Mouse (Mus musculus): ENCODE data around the gene Unc79. TPM values are rescaled to one million over a fixed set of nuclear protein-coding genes. Genes with fewer than 3 reads are reported as not detected.

Gene Unc79
- polyA plus RNA-seq, 1 experiment from 2014 or later: 0.09 TPM

GRCm38 (mm10) chr12:103188223-103188622 lies 239.6 kb downstream of the Unc79 start:
- Histone ChIP-seq H3K9ac (ENCODE audit: low read depth, low read length) (no peak overlapping the region), H3K27me3 (ENCODE audit: control insufficient read depth, insufficient read depth, low read depth, low read length) (no peaks in the 10 kb centered on the region), H3K36me3 (ENCODE audit: control insufficient read depth, insufficient read depth) (no peaks in the 10 kb centered on the region), H3K9me3 (replicated peaks; ENCODE audit: control insufficient read depth, low read length) (no peaks in the 10 kb centered on the region), H3K4me1 (ENCODE audit: control insufficient read depth, low read depth, low read length) (no peaks in the 10 kb centered on the region), H3K4me2 (ENCODE audit: low read depth, low read length) (no peak overlapping the region), H3K27ac (ENCODE audit: low read length) (no peak overlapping the region), H3K4me3 (ENCODE audit: low read depth, low read length) (no peak overlapping the region)
- WGBS (ENCODE audit: insufficient replicate concordance): 53% methylated on average over 8 of the region's 8 CpGs
- no peak for ATAC-seq (ENCODE audit: low read depth)

GRCm38 (mm10) chr12:103189771-103190170 lies 241.1 kb downstream of the Unc79 start:
- no peaks in the 10 kb centered on the region for H3K27me3 ChIP-seq (ENCODE audit: control insufficient read depth, insufficient read depth, low read depth, low read length)
- no peaks in the 10 kb centered on the region for H3K4me1 ChIP-seq (ENCODE audit: control insufficient read depth, low read depth, low read length)
- H3K36me3 ChIP-seq (ENCODE audit: control insufficient read depth, insufficient read depth): no peaks in the 10 kb centered on the region
- no peaks in the 10 kb centered on the region for H3K9me3 ChIP-seq (replicated peaks; ENCODE audit: control insufficient read depth, low read length)
- 79% methylated on average over 12 of the region's 12 CpGs for WGBS (ENCODE audit: insufficient replicate concordance)
- H3K4me3 ChIP-seq (ENCODE audit: low read depth, low read length): no peak overlapping the region
- no peak overlapping the region for H3K9ac ChIP-seq (ENCODE audit: low read depth, low read length)
- ATAC-seq (ENCODE audit: low read depth): no peak
- H3K27ac ChIP-seq (ENCODE audit: low read length): no peak overlapping the region
- H3K4me2 ChIP-seq (ENCODE audit: low read depth, low read length): no peak overlapping the region

GRCm38 (mm10) chr12:103192996-103193395 lies 244.3 kb downstream of the Unc79 start:
- Histone ChIP-seq H3K27ac (ENCODE audit: low read length) (no peak overlapping the region), H3K4me2 (ENCODE audit: low read depth, low read length) (no peak overlapping the region), H3K9ac (ENCODE audit: low read depth, low read length) (no peak overlapping the region), H3K4me3 (ENCODE audit: low read depth, low read length) (no peak overlapping the region), H3K9me3 (replicated peaks; ENCODE audit: control insufficient read depth, low read length) (no peaks in the 10 kb centered on the region), H3K4me1 (ENCODE audit: control insufficient read depth, low read depth, low read length) (no peaks in the 10 kb centered on the region), H3K36me3 (ENCODE audit: control insufficient read depth, insufficient read depth) (no peaks in the 10 kb centered on the region), H3K27me3 (ENCODE audit: control insufficient read depth, insufficient read depth, low read depth, low read length) (no peaks in the 10 kb centered on the region)
- WGBS (ENCODE audit: insufficient replicate concordance): 45% methylated on average over 5 of the region's 5 CpGs
- no peak for ATAC-seq (ENCODE audit: low read depth)

DNA sequence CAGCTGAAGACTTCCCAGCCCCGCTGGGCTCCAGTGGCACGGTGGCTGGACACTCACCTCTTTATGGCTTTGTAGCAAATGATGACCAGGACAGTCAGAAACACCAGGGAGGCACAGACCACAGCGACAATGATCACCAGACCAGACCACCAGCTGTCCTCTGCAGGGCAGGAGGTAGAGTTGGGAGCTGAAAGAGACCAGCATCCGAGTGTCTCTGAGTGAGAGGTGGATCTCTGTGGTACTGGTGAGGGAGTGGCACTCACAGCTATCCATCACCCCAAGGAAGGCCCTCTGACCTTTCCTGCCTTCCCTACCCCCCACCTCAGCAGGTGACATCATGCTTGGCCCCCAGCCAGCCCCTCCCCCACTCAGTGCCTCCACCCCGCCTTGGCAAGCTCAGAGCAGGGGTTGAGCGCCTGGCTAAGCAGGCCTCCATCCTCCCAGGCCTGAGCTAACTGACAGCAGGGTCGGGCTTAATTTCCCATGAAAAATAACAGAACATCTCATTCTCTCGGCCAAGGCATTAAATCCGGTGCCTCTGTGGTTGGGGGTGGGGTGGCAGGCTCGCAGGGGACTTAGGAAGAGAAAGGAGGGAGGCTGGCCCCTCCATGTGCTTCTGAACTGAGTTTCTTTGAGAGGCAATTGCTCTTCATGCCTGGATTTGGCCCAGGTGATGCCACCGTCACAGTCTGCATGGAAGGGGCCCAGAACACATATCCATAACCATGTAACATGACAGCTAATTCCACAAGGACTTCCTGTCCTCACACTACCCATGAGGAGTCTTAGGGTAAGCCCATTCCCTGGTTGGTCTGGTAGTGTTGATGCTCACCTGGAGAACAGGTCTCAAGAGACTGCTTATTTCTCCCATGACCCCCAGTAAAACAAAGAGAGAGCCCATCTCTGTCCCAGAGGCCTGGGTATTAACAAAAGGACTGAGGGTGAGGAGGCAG lies 254.2 kb downstream of the Unc79 start:
- Histone ChIP-seq H3K9ac (ENCODE audit: low read depth, low read length) (no peak overlapping the region), H3K36me3 (ENCODE audit: control insufficient read depth, insufficient read depth) (no peaks in the 10 kb centered on the region), H3K27me3 (ENCODE audit: control insufficient read depth, insufficient read depth, low read depth, low read length) (no peaks in the 10 kb centered on the region), H3K9me3 (replicated peaks; ENCODE audit: control insufficient read depth, low read length) (no peaks in the 10 kb centered on the region), H3K4me3 (ENCODE audit: low read depth, low read length) (no peak overlapping the region), H3K4me1 (ENCODE audit: control insufficient read depth, low read depth, low read length) (no peaks in the 10 kb centered on the region), H3K27ac (ENCODE audit: low read length) (no peak overlapping the region), H3K4me2 (ENCODE audit: low read depth, low read length) (no peak overlapping the region)
- no peak for ATAC-seq (ENCODE audit: low read depth)
- 33% methylated on average over 11 of the region's 11 CpGs for WGBS (ENCODE audit: insufficient replicate concordance)

GRCm38 (mm10) chr12:103205561-103205960 lies 256.9 kb downstream of the Unc79 start:
- WGBS (ENCODE audit: insufficient replicate concordance): 52% methylated on average over 7 of the region's 7 CpGs
- no peaks in the 10 kb centered on the region for H3K27me3 ChIP-seq (ENCODE audit: control insufficient read depth, insufficient read depth, low read depth, low read length)
- no peaks in the 10 kb centered on the region for H3K36me3 ChIP-seq (ENCODE audit: control insufficient read depth, insufficient read depth)
- H3K27ac ChIP-seq (ENCODE audit: low read length): no peak overlapping the region
- H3K9ac ChIP-seq (ENCODE audit: low read depth, low read length): no peak overlapping the region
- H3K4me2 ChIP-seq (ENCODE audit: low read depth, low read length): no peak overlapping the region
- no peaks in the 10 kb centered on the region for H3K4me1 ChIP-seq (ENCODE audit: control insufficient read depth, low read depth, low read length)
- no peak for ATAC-seq (ENCODE audit: low read depth)
- no peaks in the 10 kb centered on the region for H3K9me3 ChIP-seq (replicated peaks; ENCODE audit: control insufficient read depth, low read length)
- no peak overlapping the region for H3K4me3 ChIP-seq (ENCODE audit: low read depth, low read length)

- no peak for ATAC-seq (ENCODE audit: low read depth)
- no peak overlapping the region for H3K27ac ChIP-seq (ENCODE audit: low read length)
- no peaks in the 10 kb centered on the region for H3K36me3 ChIP-seq (ENCODE audit: control insufficient read depth, insufficient read depth)
- H3K4me3 ChIP-seq (ENCODE audit: low read depth, low read length): no peak overlapping the region
- no peaks in the 10 kb centered on the region for H3K27me3 ChIP-seq (ENCODE audit: control insufficient read depth, insufficient read depth, low read depth, low read length)
- H3K9ac ChIP-seq (ENCODE audit: low read depth, low read length): no peak overlapping the region
- H3K4me2 ChIP-seq (ENCODE audit: low read depth, low read length): no peak overlapping the region
- H3K9me3 ChIP-seq (replicated peaks; ENCODE audit: control insufficient read depth, low read length): no peaks in the 10 kb centered on the region
- WGBS (ENCODE audit: insufficient replicate concordance): 75% methylated on average over 7 of the region's 7 CpGs
- no peaks in the 10 kb centered on the region for H3K4me1 ChIP-seq (ENCODE audit: control insufficient read depth, low read depth, low read length)
Observed at GRCm38 (mm10) chr12:103209581-103209980, 260.9 kb downstream of the Unc79 start.

DNA sequence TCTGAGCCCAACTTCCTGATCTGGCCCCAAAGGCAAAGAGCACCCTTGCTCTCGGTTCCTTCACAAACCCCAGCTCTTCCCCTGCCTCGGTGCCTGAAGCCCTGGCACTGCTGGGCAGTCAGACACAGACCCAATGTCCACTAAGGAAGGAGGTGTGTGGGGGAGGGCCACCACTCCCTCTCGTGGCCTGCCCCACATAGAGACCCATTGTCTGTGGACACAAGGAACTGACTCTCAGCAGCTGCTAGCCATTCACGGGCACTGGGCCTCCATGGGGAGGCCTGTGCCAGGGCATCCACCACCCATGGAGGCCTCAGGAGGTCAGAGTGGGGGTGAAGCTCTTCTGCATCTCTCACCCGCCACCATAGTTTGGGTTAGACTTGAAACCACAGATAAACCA lies 262.4 kb downstream of the Unc79 start:
- Histone ChIP-seq H3K36me3 (ENCODE audit: control insufficient read depth, insufficient read depth) (no peaks in the 10 kb centered on the region), H3K9me3 (replicated peaks; ENCODE audit: control insufficient read depth, low read length) (no peaks in the 10 kb centered on the region), H3K27me3 (ENCODE audit: control insufficient read depth, insufficient read depth, low read depth, low read length) (no peaks in the 10 kb centered on the region), H3K4me1 (ENCODE audit: control insufficient read depth, low read depth, low read length) (no peaks in the 10 kb centered on the region), H3K9ac (ENCODE audit: low read depth, low read length) (no peak overlapping the region), H3K4me3 (ENCODE audit: low read depth, low read length) (no peak overlapping the region), H3K27ac (ENCODE audit: low read length) (no peak overlapping the region), H3K4me2 (ENCODE audit: low read depth, low read length) (no peak overlapping the region)
- no peak for ATAC-seq (ENCODE audit: low read depth)
- 26% methylated on average over 5 of the region's 5 CpGs for WGBS (ENCODE audit: insufficient replicate concordance)

- no peaks in the 10 kb centered on the region for H3K4me1 ChIP-seq (ENCODE audit: control insufficient read depth, low read depth, low read length)
- no peak overlapping the region for H3K4me2 ChIP-seq (ENCODE audit: low read depth, low read length)
- no peak overlapping the region for H3K9ac ChIP-seq (ENCODE audit: low read depth, low read length)
- H3K9me3 ChIP-seq (replicated peaks; ENCODE audit: control insufficient read depth, low read length): no peaks in the 10 kb centered on the region
- WGBS (ENCODE audit: insufficient replicate concordance): 61% methylated on average over 2 of the region's 2 CpGs
- no peak for ATAC-seq (ENCODE audit: low read depth)
- H3K36me3 ChIP-seq (ENCODE audit: control insufficient read depth, insufficient read depth): no peaks in the 10 kb centered on the region
- no peaks in the 10 kb centered on the region for H3K27me3 ChIP-seq (ENCODE audit: control insufficient read depth, insufficient read depth, low read depth, low read length)
- no peak overlapping the region for H3K27ac ChIP-seq (ENCODE audit: low read length)
- no peak overlapping the region for H3K4me3 ChIP-seq (ENCODE audit: low read depth, low read length)
Observed at GRCm38 (mm10) chr12:103213591-103213990, 264.9 kb downstream of the Unc79 start.

GRCm38 (mm10) chr12:103214270-103214669 lies 265.6 kb downstream of the Unc79 start:
- WGBS (ENCODE audit: insufficient replicate concordance): 52% methylated on average over 10 of the region's 10 CpGs
- no peak for ATAC-seq (ENCODE audit: low read depth)

More at GRCm38 (mm10) chr12:103214270-103214669, 265.6 kb downstream of the Unc79 start:
- Histone ChIP-seq H3K4me1 (ENCODE audit: control insufficient read depth, low read depth, low read length) (no peaks in the 10 kb centered on the region), H3K4me2 (ENCODE audit: low read depth, low read length) (no peak overlapping the region), H3K27ac (ENCODE audit: low read length) (no peak overlapping the region), H3K36me3 (ENCODE audit: control insufficient read depth, insufficient read depth) (no peaks in the 10 kb centered on the region), H3K27me3 (ENCODE audit: control insufficient read depth, insufficient read depth, low read depth, low read length) (no peaks in the 10 kb centered on the region), H3K9ac (ENCODE audit: low read depth, low read length) (no peak overlapping the region), H3K4me3 (ENCODE audit: low read depth, low read length) (no peak overlapping the region), H3K9me3 (replicated peaks; ENCODE audit: control insufficient read depth, low read length) (no peaks in the 10 kb centered on the region)

Data from liver, embryonic 16.5 days (tissue).